Mouse (Mus musculus) megakaryocyte, embryonic 14.5 days (primary cell): ENCODE data around the gene Lrrc40.

ENCODE experiments used
- FLI1 ChIP-seq: IDR thresholded peaks from 2 replicates; pipeline ENCODE4 v1.6.1; 2012; ENCODE audit warnings: low read length, inconsistent platforms, mixed read lengths
- GATA1 ChIP-seq: IDR thresholded peaks from 3 replicates; pipeline ENCODE4 v1.6.1; 2012; ENCODE audit warnings: mixed read lengths, low read length, inconsistent platforms, borderline replicate concordance

GRCm38 (mm10) chr3:157993322-157993721 lies 43.1 kb upstream of the Lrrc40 start:
- TF ChIP-seq GATA1, result no peak
- TF ChIP-seq FLI1, result no peak
